Mouse (Mus musculus): ENCODE results near the gene Alox15. TPM values are rescaled to one million over a fixed set of nuclear protein-coding genes. Genes with fewer than 3 reads are reported as not detected.
"Not testable (repeated sequence)": the region's sequence is repeated elsewhere in the genome, so short reads cannot be mapped to it uniquely, and the experiment has no call there.

Gene Alox15
- not detected for total RNA-seq (2021)

GRCm38 (mm10) chr11:70351868-70352267 is at the start of gene Alox15:
Alox15 (minus strand) TSS chr11:70352031.
- intact Hi-C loops (cut with DNase I), result loop anchor here (10.0 kb wide), 1 partner anchor 267 kb away; no protein-coding TSS in a partner anchor
- no peak for DNase-seq (ENCODE audit: low spot score in 2 of 2)

- peak in 1 of 2 experiments; percentile 19 for DNase-seq (ENCODE audit: low spot score in 2 of 2)
- intact Hi-C loops (cut with DNase I), result no loop called here
These were observed 37.6 kb upstream of the Alox15 start for GRCm38 (mm10) chr11:70389421-70389820.

- DNase-seq (ENCODE audit: low spot score in 2 of 2), result no peak
These were observed 35.6 kb upstream of the Alox15 start for GRCm38 (mm10) chr11:70387436-70387835.

GRCm38 (mm10) chr11:70384136-70384535 is 32.3 kb upstream of the Alox15 start:
- intact Hi-C loops (cut with DNase I), result no loop called here
- DNase-seq (ENCODE audit: low spot score in 2 of 2), result no peak

More at GRCm38 (mm10) chr11:70387436-70387835, 35.6 kb upstream of the Alox15 start:
- intact Hi-C loops (cut with DNase I), result no loop called here

GRCm38 (mm10) chr11:70381330-70381729 is 29.5 kb upstream of the Alox15 start:
- intact Hi-C loops (cut with DNase I), result no loop called here
- DNase-seq (ENCODE audit: low spot score in 2 of 2), result no peak

GRCm38 (mm10) chr11:70380478-70381005 is 28.7 kb upstream of the Alox15 start:
- intact Hi-C loops (cut with DNase I), result no loop called here

GRCm38 (mm10) chr11:70376054-70376453 is 24.2 kb upstream of the Alox15 start:
- intact Hi-C loops (cut with DNase I), result no loop called here
- peak in 1 of 2 experiments; percentile 10 for DNase-seq (ENCODE audit: low spot score in 2 of 2)

More at GRCm38 (mm10) chr11:70380478-70381005, 28.7 kb upstream of the Alox15 start:
- no peak for DNase-seq (ENCODE audit: low spot score in 2 of 2)

- DNase-seq (ENCODE audit: low spot score in 2 of 2), result no peak
- intact Hi-C loops (cut with DNase I), result no loop called here
These were observed 22.5 kb upstream of the Alox15 start for GRCm38 (mm10) chr11:70374302-70374701.

GRCm38 (mm10) chr11:70372849-70373557 is 21.2 kb upstream of the Alox15 start:
- intact Hi-C loops (cut with DNase I), result no loop called here
- no peak for DNase-seq (ENCODE audit: low spot score in 2 of 2)

GRCm38 (mm10) chr11:70372396-70372795 is 20.6 kb upstream of the Alox15 start:
- no peak for DNase-seq (ENCODE audit: low spot score in 2 of 2)
- intact Hi-C loops (cut with DNase I), result no loop called here

GRCm38 (mm10) chr11:70368626-70369025 is 16.8 kb upstream of the Alox15 start:
- DNase-seq (ENCODE audit: low spot score in 2 of 2); intact Hi-C loops (cut with DNase I): not testable (repeated sequence)

GRCm38 (mm10) chr11:70367701-70368100 is 15.9 kb upstream of the Alox15 start:
- DNase-seq (ENCODE audit: low spot score in 2 of 2); intact Hi-C loops (cut with DNase I): not testable (repeated sequence)

- intact Hi-C loops (cut with DNase I), result no loop called here
- no peak for DNase-seq (ENCODE audit: low spot score in 2 of 2)
These were observed 3.2 kb downstream of the Alox15 start for GRCm38 (mm10) chr11:70348630-70349029.

GRCm38 (mm10) chr11:70347861-70348260 is 4.0 kb downstream of the Alox15 start:
- no peak for DNase-seq (ENCODE audit: low spot score in 2 of 2)
- intact Hi-C loops (cut with DNase I), result no loop called here

GRCm38 (mm10) chr11:70345546-70345945 is 6.3 kb downstream of the Alox15 start:
- intact Hi-C loops (cut with DNase I), result no loop called here
- no peak for DNase-seq (ENCODE audit: low spot score in 2 of 2)

GRCm38 (mm10) chr11:70345061-70345460 is 6.8 kb downstream of the Alox15 start:
- no peak for DNase-seq (ENCODE audit: low spot score in 2 of 2)
- intact Hi-C loops (cut with DNase I), result no loop called here

GRCm38 (mm10) chr11:70339481-70339880 is 12.3 kb downstream of the Alox15 start:
- DNase-seq (ENCODE audit: low spot score in 2 of 2), result no peak
- intact Hi-C loops (cut with DNase I), result no loop called here

- intact Hi-C loops (cut with DNase I), result loop anchor here (1.0 kb wide), 1 partner anchor 104 kb away; no protein-coding TSS in a partner anchor
- DNase-seq (ENCODE audit: low spot score in 2 of 2), result peak; percentile 44 to 63
These were observed 17.4 kb downstream of the Alox15 start for GRCm38 (mm10) chr11:70334477-70334876.

- intact Hi-C loops (cut with DNase I), result no loop called here
- no peak for DNase-seq (ENCODE audit: low spot score in 2 of 2)
These were observed 27.1 kb downstream of the Alox15 start for GRCm38 (mm10) chr11:70324726-70325125.

- intact Hi-C loops (cut with DNase I), result no loop called here
- peak; percentile 2 to 9 for DNase-seq (ENCODE audit: low spot score in 2 of 2)
These were observed 29.3 kb downstream of the Alox15 start, which contains the start of gene Alox12e for GRCm38 (mm10) chr11:70322528-70322927. Alox12e (minus strand) TSS chr11:70322628.

- intact Hi-C loops (cut with DNase I), result no loop called here
- DNase-seq (ENCODE audit: low spot score in 2 of 2), result peak in 1 of 2 experiments; percentile 11
These were observed 30.2 kb downstream of the Alox15 start for GRCm38 (mm10) chr11:70321664-70322063.
